Mouse (Mus musculus): Measurements from ENCODE around the gene Phldb2. TPM values are rescaled to one million over a fixed set of nuclear protein-coding genes. Genes with fewer than 3 reads are reported as not detected.

Phldb2 gene
- polyA plus RNA-seq, 1 experiment from 2014 or later = 35.2 TPM

- DNase-seq (ENCODE audit: low spot score) (no peak), ATAC-seq (replicated peaks; ENCODE audit: low FRiP score, low TSS enrichment, low read depth) (no peak)
- Histone ChIP-seq H3K36me3 (ENCODE audit: control insufficient read depth, insufficient read depth, low read length) (peaks cover 71% of the 10 kb centered on the region), H3K27me3 (replicated peaks; ENCODE audit: control insufficient read depth, insufficient read depth, low read length) (no peaks in the 10 kb centered on the region), H3K27ac (ENCODE audit: low read depth) (no peak overlapping the region), H3K9ac (ENCODE audit: low read length) (no peak overlapping the region), H3K9me3 (ENCODE audit: control insufficient read depth, low read length) (no peaks in the 10 kb centered on the region), H3K4me3 (ENCODE audit: low read depth, low read length) (no peak overlapping the region), H3K4me1 (replicated peaks; ENCODE audit: control insufficient read depth, insufficient read depth, low read length) (no peaks in the 10 kb centered on the region), H3K4me2 (ENCODE audit: low read length) (no peak overlapping the region)
- WGBS = 60% methylated on average over 10 of the region's 10 CpGs
These were observed 185.4 kb downstream of the Phldb2 start for GRCm38 (mm10) chr16:45767853-45768640.

DNA sequence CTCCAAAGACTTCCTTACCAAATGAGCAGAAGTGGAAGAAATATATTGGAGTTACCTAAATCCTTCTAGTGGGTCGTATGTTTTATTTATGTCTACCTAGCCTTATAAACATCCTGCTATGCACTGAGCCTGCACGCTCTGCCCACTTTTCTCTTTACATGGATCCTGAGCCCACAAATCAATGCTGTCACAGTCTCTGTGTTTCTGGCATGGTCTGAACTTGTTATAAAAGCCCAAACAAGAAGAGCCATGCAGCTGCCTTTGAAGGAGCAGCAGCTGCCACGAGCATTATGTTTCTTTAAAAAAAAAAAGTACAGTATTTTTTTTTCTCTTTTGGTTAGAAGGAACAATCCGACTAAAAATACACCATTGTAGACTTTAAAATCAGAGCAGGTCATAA, 186.0 kb downstream of the Phldb2 start:
- Histone ChIP-seq H3K4me2 (ENCODE audit: low read length) (no peak overlapping the region), H3K4me1 (replicated peaks; ENCODE audit: control insufficient read depth, insufficient read depth, low read length) (no peaks in the 10 kb centered on the region), H3K27me3 (replicated peaks; ENCODE audit: control insufficient read depth, insufficient read depth, low read length) (no peaks in the 10 kb centered on the region), H3K9ac (ENCODE audit: low read length) (no peak overlapping the region), H3K36me3 (ENCODE audit: control insufficient read depth, insufficient read depth, low read length) (peaks cover 68% of the 10 kb centered on the region), H3K4me3 (ENCODE audit: low read depth, low read length) (no peak overlapping the region), H3K27ac (ENCODE audit: low read depth) (no peak overlapping the region), H3K9me3 (ENCODE audit: control insufficient read depth, low read length) (no peaks in the 10 kb centered on the region)
- WGBS = 38% methylated on average over 4 of the region's 4 CpGs
- ATAC-seq (replicated peaks; ENCODE audit: low FRiP score, low TSS enrichment, low read depth) (no peak), DNase-seq (ENCODE audit: low spot score) (no peak)

- H3K36me3 ChIP-seq (ENCODE audit: control insufficient read depth, insufficient read depth, low read length) = peaks cover 66% of the 10 kb centered on the region
- H3K9me3 ChIP-seq (ENCODE audit: control insufficient read depth, low read length) = no peaks in the 10 kb centered on the region
- no peak overlapping the region for H3K4me2 ChIP-seq (ENCODE audit: low read length)
- H3K4me1 ChIP-seq (replicated peaks; ENCODE audit: control insufficient read depth, insufficient read depth, low read length) = no peaks in the 10 kb centered on the region
- H3K27me3 ChIP-seq (replicated peaks; ENCODE audit: control insufficient read depth, insufficient read depth, low read length) = no peaks in the 10 kb centered on the region
- WGBS = 80% methylated on average over 7 of the region's 7 CpGs
- H3K9ac ChIP-seq (ENCODE audit: low read length) = no peak overlapping the region
- no peak for DNase-seq (ENCODE audit: low spot score)
- no peak overlapping the region for H3K4me3 ChIP-seq (ENCODE audit: low read depth, low read length)
- H3K27ac ChIP-seq (ENCODE audit: low read depth) = no peak overlapping the region
- no peak for ATAC-seq (replicated peaks; ENCODE audit: low FRiP score, low TSS enrichment, low read depth)
These were observed 187.4 kb downstream of the Phldb2 start for GRCm38 (mm10) chr16:45765801-45766494.

GRCm38 (mm10) chr16:45765102-45765501, 188.3 kb downstream of the Phldb2 start:
- WGBS = 85% methylated on average over 3 of the region's 3 CpGs
- ATAC-seq (replicated peaks; ENCODE audit: low FRiP score, low TSS enrichment, low read depth) (no peak), DNase-seq (ENCODE audit: low spot score) (no peak)
- no peaks in the 10 kb centered on the region for H3K27me3 ChIP-seq (replicated peaks; ENCODE audit: control insufficient read depth, insufficient read depth, low read length)
- H3K4me1 ChIP-seq (replicated peaks; ENCODE audit: control insufficient read depth, insufficient read depth, low read length) = no peaks in the 10 kb centered on the region
- no peak overlapping the region for H3K4me3 ChIP-seq (ENCODE audit: low read depth, low read length)
- no peak overlapping the region for H3K4me2 ChIP-seq (ENCODE audit: low read length)
- peaks cover 66% of the 10 kb centered on the region for H3K36me3 ChIP-seq (ENCODE audit: control insufficient read depth, insufficient read depth, low read length)
- no peak overlapping the region for H3K9ac ChIP-seq (ENCODE audit: low read length)
- H3K27ac ChIP-seq (ENCODE audit: low read depth) = no peak overlapping the region
- H3K9me3 ChIP-seq (ENCODE audit: control insufficient read depth, low read length) = no peaks in the 10 kb centered on the region

DNA sequence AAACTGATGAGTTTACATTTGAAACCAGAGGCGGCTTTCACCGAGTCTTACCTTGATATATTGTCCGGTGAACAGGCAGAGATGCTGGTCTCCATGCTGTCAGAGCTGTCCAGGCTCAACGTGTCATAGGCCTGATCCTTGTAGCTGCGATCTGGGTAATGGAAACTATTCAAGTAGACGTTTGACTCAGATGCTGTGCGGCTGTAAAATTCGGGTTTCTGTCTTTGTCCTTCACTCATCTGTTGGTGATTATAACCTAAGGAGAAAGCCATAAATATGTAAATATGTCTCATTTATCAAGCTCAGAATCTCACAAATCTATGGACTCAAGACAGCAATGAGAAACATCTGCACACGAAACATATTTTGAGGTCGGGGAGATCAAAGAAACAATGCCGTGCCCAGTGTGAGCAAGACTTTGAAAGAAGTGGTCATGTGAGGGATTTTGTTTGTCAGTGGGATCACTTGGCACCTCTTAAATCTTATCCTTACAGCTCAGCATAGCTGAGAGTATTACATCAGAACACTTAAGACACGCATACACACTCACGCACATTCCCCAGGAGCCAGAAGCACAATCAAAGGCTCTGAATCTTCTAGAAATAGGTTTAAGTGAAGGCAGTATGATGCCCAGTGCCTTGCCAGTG, 190.4 kb downstream of the Phldb2 start:
- DNase-seq (ENCODE audit: low spot score) (no peak), ATAC-seq (replicated peaks; ENCODE audit: low FRiP score, low TSS enrichment, low read depth) (no peak)
- Histone ChIP-seq H3K9me3 (ENCODE audit: control insufficient read depth, low read length) (no peaks in the 10 kb centered on the region), H3K4me3 (ENCODE audit: low read depth, low read length) (no peak overlapping the region), H3K27ac (ENCODE audit: low read depth) (no peak overlapping the region), H3K36me3 (ENCODE audit: control insufficient read depth, insufficient read depth, low read length) (peaks cover 65% of the 10 kb centered on the region), H3K4me1 (replicated peaks; ENCODE audit: control insufficient read depth, insufficient read depth, low read length) (no peaks in the 10 kb centered on the region), H3K4me2 (ENCODE audit: low read length) (no peak overlapping the region), H3K9ac (ENCODE audit: low read length) (no peak overlapping the region), H3K27me3 (replicated peaks; ENCODE audit: control insufficient read depth, insufficient read depth, low read length) (no peaks in the 10 kb centered on the region)
- WGBS = 81% methylated on average over 13 of the region's 13 CpGs

GRCm38 (mm10) chr16:45761425-45761824, 192.0 kb downstream of the Phldb2 start:
- ATAC-seq (replicated peaks; ENCODE audit: low FRiP score, low TSS enrichment, low read depth) (no peak), DNase-seq (ENCODE audit: low spot score) (no peak)
- H3K4me2 ChIP-seq (ENCODE audit: low read length) = no peak overlapping the region
- H3K9me3 ChIP-seq (ENCODE audit: control insufficient read depth, low read length) = no peaks in the 10 kb centered on the region
- H3K4me3 ChIP-seq (ENCODE audit: low read depth, low read length) = no peak overlapping the region
- no peak overlapping the region for H3K27ac ChIP-seq (ENCODE audit: low read depth)
- H3K27me3 ChIP-seq (replicated peaks; ENCODE audit: control insufficient read depth, insufficient read depth, low read length) = no peaks in the 10 kb centered on the region
- peaks cover 67% of the 10 kb centered on the region for H3K36me3 ChIP-seq (ENCODE audit: control insufficient read depth, insufficient read depth, low read length)
- WGBS = 62% methylated on average over 1 of the region's 1 CpGs
- no peaks in the 10 kb centered on the region for H3K4me1 ChIP-seq (replicated peaks; ENCODE audit: control insufficient read depth, insufficient read depth, low read length)
- H3K9ac ChIP-seq (ENCODE audit: low read length) = no peak overlapping the region

DNA sequence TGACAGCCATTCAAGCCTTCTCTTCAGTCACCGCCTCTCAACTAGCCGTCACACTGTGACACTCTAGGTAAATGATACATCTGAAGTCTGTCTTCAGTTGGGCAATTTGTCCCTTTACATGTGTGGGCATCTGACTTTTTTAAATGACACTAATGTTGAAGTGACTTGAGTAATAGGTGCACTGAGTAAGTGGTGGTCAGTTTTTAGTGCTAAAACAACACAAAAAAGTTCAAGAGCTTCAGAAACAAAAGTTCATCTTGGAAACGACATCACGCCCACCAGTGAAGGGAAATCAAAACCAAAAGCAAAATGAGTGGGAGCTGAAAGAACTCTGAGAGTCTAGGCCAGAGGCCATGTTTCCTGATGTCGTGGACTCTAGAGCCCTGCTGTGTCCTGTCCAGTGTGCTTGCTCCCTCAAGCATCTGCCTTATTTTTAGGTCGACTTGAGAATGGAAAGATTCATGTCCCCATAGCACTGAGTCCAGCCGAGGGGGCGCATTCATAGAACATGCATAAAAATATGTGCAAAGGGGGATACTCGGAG, 194.6 kb downstream of the Phldb2 start:
- DNase-seq (ENCODE audit: low spot score) = no peak
- ATAC-seq (replicated peaks; ENCODE audit: low FRiP score, low TSS enrichment, low read depth) = no peak
- Histone ChIP-seq H3K4me3 (ENCODE audit: low read depth, low read length) (no peak overlapping the region), H3K36me3 (ENCODE audit: control insufficient read depth, insufficient read depth, low read length) (peaks cover 48% of the 10 kb centered on the region), H3K27ac (ENCODE audit: low read depth) (no peak overlapping the region), H3K9ac (ENCODE audit: low read length) (no peak overlapping the region), H3K27me3 (replicated peaks; ENCODE audit: control insufficient read depth, insufficient read depth, low read length) (no peaks in the 10 kb centered on the region), H3K4me2 (ENCODE audit: low read length) (no peak overlapping the region), H3K4me1 (replicated peaks; ENCODE audit: control insufficient read depth, insufficient read depth, low read length) (no peaks in the 10 kb centered on the region), H3K9me3 (ENCODE audit: control insufficient read depth, low read length) (no peaks in the 10 kb centered on the region)
- 91% methylated on average over 9 of the region's 9 CpGs for WGBS

DNA sequence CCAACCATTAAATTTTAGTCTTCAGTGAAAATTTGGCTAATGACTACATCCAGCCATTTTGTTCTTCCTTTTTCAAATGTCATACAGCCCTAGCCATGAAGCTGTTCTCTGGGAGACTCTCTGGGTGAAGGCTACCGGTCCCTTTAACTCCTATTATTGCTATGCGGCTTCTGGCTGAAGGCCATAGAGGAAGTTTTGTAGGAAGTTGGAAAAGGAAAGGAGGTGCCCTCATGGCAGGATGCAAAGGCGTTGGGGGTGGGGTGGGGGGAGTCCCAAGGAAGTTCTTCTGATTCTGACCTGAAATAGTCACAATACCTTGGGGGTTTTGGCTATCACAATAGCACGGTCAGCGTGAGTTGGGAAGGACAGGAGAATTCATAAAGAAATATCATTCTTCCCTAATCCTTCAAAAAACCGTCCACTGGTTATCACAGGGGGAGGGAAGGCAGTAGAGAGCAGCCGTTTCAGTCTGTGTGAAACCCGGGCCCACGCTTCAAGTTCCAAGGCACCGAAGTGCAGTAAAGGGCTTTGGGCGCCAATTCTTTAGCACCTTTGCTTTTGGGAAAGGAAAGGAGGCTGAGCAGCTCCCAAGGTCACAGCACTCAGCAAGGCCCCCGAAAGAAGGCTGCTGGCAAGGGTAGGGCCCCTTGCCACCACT, 195.8 kb downstream of the Phldb2 start:
- DNase-seq (ENCODE audit: low spot score) (no peak), ATAC-seq (replicated peaks; ENCODE audit: low FRiP score, low TSS enrichment, low read depth) (no peak)
- no peak overlapping the region for H3K4me3 ChIP-seq (ENCODE audit: low read depth, low read length)
- no peak overlapping the region for H3K4me2 ChIP-seq (ENCODE audit: low read length)
- peaks cover 47% of the 10 kb centered on the region for H3K36me3 ChIP-seq (ENCODE audit: control insufficient read depth, insufficient read depth, low read length)
- H3K9ac ChIP-seq (ENCODE audit: low read length) = no peak overlapping the region
- no peaks in the 10 kb centered on the region for H3K27me3 ChIP-seq (replicated peaks; ENCODE audit: control insufficient read depth, insufficient read depth, low read length)
- H3K4me1 ChIP-seq (replicated peaks; ENCODE audit: control insufficient read depth, insufficient read depth, low read length) = no peaks in the 10 kb centered on the region
- H3K9me3 ChIP-seq (ENCODE audit: control insufficient read depth, low read length) = no peaks in the 10 kb centered on the region
- peak overlapping the region; percentile 7; the same call in 1 of the 2 replicates for H3K27ac ChIP-seq (ENCODE audit: low read depth)
- WGBS = 80% methylated on average over 12 of the region's 12 CpGs
